Mouse (Mus musculus): ENCODE results near the gene Marf1.
"Not testable (repeated sequence)": the region's sequence is repeated elsewhere in the genome, so short reads cannot be mapped to it uniquely, and the experiment has no call there.

Gene Marf1

DNA sequence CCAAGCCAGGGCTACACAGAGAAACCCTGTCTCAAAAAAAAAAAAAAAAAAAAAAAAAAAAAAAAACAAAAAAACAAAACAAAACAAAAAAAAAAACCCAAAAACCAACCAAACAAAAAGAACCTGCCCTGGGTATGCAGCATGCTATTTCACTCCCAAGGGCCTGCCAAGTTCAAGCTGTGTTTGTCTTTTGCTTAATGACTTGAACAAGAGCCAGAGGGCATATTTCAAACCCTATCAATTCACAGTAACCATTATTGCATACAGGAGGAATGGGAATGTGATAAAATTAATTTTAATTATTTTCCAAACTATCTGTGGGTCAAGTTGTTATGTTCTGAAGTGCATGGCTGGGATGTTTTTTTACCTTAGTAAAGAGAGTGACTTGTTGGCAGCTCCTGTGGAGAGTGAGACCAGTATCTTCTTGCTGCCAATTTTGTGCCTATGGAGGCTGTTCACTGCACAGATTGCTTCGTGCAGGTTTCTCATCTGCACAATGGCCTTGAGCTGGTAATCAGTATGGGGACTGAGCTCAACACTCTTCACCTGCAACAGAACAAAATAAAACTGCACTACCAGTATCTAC, 25.1 kb downstream of the Marf1 start:
- no peak for DNase-seq (ENCODE audit: low spot score)

DNA sequence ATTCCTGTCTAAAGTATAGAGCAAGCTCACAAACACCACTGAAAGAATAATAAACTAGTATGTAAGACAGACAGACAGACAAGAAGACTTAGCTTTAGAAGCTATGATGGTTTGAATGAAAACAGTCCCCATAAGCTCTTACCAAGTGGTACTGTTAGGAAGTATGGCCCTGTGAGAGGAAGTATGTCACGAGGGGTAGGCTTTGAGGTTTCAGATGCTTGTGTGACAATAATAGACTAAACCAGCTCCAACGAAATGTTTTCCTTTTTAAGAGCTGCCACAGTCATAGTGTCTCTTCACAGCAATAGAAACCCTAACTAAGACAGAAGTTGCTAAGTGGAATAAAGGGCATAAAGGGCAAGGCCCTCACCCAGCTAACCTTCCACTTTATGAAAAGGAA, 28.1 kb downstream of the Marf1 start:
- DNase-seq (ENCODE audit: low spot score) = no peak

GRCm38 (mm10) chr16:14131838-14132237, 31.3 kb downstream of the Marf1 start:
- DNase-seq (ENCODE audit: low spot score) = no peak

- DNase-seq (ENCODE audit: low spot score) = no peak
Observed at GRCm38 (mm10) chr16:14131376-14131775, 31.8 kb downstream of the Marf1 start.

- no peak for DNase-seq (ENCODE audit: low spot score)
Observed at GRCm38 (mm10) chr16:14130796-14131195, 32.4 kb downstream of the Marf1 start.

DNA sequence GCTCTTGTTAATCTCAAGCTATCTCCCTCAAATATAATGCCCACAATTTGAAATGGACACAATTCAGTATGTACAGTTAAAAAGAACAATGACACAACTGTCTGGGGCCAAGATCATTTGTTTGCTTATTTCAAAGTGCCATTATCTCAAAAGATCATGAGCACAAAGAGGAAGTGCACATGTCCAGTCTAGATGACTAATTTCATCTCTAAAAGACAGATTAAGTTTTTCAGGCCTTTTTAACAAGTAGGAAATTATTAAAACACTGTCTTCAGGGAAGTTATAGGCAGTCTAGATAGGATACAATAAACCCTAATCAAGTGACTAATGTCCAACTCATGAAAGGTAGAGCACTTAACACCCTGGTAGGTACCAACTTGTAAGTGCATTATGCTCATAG, 34.2 kb downstream of the Marf1 start:
- no peak for DNase-seq (ENCODE audit: low spot score)

GRCm38 (mm10) chr16:14125253-14125652, 37.9 kb downstream of the Marf1 start:
- no peak for DNase-seq (ENCODE audit: low spot score)

GRCm38 (mm10) chr16:14124709-14125108, 38.4 kb downstream of the Marf1 start:
- DNase-seq (ENCODE audit: low spot score) = no peak

DNA sequence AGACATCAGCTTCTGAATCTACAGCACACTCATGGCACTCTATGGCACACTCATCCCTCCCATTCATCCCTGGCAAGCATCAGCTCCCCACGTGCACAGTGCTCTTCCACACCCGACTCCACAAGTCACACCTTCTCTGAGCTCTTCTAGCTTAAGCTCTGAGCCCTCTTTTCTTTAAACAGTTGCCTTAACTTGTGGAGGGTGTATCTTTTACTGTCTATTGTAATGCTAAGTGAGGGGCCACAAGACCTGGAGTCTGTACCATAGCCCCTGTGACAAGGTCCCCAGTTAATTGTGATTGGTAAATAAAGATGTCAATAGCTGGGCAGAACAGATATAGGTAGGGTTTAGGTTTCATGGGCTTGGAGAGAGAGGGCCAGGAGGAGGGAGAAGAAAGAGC, 39.2 kb downstream of the Marf1 start:
- no peak for DNase-seq (ENCODE audit: low spot score)

DNA sequence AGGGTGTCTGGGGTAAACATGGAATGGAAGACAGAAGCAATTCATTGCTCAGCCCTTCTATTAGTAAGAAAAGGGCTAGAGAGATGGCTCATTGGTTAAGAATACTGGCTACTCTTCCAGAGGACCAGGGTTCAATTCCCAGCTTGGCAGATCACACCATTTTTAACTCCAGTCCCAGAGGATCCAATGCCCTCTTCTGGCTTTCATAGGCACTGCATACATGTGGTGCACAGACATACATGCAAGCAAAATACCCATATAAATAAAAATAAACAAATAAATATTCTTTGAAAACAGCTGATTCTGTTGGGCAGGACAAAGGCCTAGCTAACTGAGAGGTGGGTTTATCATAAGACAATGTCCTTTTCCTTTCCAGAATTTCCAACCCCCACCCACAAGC, 40.6 kb downstream of the Marf1 start:
- no peak for DNase-seq (ENCODE audit: low spot score)

- DNase-seq (ENCODE audit: low spot score) = no peak
Observed at GRCm38 (mm10) chr16:14121563-14121962, 41.6 kb downstream of the Marf1 start.

DNA sequence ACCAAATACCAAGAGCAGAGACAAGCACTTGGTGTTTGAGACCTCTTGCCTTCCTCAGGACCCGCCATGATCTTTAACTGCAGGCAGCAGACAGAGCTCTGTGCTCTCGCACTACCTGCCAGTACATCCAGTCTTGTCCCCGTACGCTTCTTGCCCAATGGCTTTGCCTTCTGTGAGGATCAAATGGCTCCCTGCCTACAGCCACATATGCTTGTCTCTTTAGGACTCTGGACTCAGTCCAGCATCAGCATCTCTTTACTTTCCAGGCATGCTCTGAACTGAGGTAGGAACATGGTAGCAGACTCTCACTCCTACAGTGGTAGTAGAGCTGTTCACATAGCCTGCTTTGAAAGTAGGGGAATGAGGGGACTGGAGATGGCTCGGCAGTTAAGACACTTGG, 42.2 kb downstream of the Marf1 start:
- DNase-seq (ENCODE audit: low spot score) = no peak

DNA sequence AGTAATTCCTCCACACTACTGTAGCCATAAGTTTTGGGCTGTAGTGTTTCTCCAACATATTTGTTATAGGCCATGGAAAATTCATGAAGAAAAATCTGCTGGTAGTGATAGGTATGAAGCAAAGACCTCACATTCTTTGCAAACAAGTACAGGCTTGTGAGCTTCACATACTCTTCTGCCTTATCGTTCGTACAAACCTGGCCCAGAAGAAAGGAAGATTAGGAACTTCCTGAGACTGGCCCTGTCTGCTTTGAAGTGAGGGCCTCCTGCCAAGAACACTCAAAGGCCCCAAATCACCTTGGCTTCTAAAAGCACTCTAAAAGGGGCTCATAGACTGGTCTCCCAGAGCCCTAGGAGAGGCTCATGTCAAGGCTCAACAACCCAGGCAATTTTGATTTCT, 45.9 kb downstream of the Marf1 start:
- no peak for DNase-seq (ENCODE audit: low spot score)

DNA sequence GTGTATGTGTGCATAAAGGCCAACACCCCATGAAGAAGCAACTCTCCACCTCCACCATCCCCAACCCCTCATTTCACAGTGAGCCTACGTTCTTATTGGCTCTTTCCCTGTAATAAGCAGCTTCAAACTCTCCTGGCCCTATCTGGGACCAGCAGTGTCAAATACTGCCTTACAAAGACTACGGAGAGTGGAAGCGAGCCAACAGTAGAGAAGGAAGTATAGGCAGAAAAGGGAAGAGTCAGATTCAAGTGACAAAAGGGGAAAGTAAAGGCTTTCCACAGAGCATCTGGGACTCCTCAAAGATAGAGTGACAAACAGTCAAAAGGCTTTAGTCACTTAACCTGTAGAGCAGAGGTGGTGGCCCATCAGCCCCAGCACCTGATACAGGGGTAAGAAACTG, 50.4 kb downstream of the Marf1 start:
- no peak for DNase-seq (ENCODE audit: low spot score)

DNA sequence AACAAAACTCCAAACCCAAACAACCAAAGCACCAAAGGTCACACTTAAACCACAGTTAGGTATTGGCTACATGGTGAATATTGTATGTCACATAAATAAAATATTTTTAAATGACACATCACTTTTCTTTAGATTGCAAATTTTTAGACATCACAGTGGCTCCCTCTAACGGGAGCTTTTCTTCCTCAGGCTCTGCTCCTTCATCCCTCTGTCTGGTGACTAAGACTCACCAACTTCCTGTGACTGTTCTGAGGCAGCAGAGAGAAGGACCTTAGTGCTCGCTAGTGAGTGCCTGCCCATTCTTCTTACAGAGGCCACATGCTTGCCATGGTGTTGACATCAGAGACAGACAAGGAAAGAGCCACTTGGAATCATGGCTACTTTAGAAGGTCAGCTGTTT, 51.0 kb downstream of the Marf1 start:
- DNase-seq (ENCODE audit: low spot score) = no peak

GRCm38 (mm10) chr16:14110922-14111321, 52.2 kb downstream of the Marf1 start:
- no peak for DNase-seq (ENCODE audit: low spot score)

DNA sequence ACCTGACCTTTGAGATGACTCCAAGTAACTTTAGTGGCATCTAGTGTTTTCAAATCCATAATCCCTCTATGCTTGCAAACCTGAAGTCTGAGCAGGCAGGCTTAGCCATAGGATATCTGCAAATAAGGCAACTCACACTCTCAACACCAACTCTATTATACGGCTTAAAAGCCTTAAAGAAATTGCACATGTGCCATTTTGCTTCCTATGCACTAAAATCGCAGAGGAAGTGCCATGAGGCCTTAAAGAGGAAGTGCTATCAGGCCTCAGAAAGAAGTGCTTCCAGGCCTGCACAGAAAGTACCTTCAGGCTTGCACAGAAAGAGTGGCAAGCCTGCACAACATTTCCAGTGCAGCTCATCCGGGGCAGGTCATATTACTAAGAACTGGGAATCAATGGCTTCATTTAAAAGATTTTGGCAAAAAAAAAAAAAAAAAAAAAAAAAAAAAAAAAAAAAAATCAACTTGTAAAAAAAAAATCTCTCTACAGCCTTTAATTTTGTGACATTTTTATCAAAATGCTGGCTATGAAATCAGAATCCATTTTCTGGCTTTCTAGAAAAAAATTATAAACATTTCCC, 53.4 kb downstream of the Marf1 start:
- no peak for DNase-seq (ENCODE audit: low spot score)

GRCm38 (mm10) chr16:14105891-14106290, 57.3 kb downstream of the Marf1 start:
- DNase-seq (ENCODE audit: low spot score) = no peak

GRCm38 (mm10) chr16:14091771-14092170, 71.4 kb downstream of the Marf1 start:
- DNase-seq (ENCODE audit: low spot score) = no peak

DNA sequence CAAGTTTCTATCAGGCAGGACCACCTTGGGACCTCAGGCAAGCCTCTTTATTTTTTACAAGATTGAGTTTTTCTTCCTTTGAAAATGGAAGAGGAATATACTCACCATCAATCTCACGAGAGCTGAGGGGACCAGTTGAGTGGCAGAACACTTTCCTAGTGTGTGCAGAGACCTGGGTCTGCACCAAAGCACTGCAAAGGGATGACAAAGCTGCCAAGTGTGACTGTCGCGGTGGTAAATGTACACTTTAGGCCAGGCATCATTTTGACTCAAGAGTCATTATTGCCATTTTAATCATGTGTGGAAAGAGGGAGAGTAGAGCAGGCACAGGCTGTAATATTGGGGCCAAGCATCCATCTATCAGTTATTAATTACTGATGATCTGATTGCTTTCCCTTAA, 73.9 kb downstream of the Marf1 start:
- no peak for DNase-seq (ENCODE audit: low spot score)

GRCm38 (mm10) chr16:14088249-14088648, 74.9 kb downstream of the Marf1 start:
- DNase-seq (ENCODE audit: low spot score) = no peak

- DNase-seq (ENCODE audit: low spot score) = no peak
Observed at GRCm38 (mm10) chr16:14082925-14083324, 80.2 kb downstream of the Marf1 start.

DNA sequence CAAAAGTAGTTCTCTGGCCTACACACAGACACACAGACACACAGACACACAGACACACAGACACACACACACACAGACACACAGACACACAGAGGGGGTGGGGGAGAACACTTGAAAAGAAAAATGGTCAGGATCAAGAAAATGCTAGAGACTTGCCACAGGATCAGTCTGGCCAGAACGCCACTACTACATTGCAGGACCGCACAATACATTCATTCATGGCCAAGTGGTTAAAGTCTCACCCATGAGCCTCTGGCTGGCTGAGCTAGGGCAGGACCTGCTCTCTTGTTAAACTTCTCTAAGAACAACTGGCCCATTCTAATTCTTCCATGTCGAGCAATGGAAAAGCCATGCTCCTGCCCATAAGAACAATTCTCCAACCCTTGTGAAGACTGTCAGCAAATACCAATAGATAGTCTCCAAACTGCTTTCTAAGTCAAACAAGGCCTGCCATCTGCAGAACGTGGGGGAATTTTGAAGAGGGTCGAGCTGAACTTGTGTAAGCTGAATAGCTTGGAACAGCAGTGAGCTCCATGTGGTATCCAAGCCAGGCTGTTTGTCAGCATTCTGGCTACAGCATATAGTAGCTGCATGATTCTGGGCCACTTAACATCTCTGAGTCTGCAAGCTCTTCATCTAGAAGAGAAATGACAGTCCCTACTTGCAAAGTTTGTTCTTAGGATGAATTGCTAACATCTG, 92.5 kb downstream of the Marf1 start:
- DNase-seq (ENCODE audit: low spot score) = no peak

GRCm38 (mm10) chr16:14068701-14069100, 94.5 kb downstream of the Marf1 start:
- DNase-seq (ENCODE audit: low spot score) = not testable (repeated sequence)

All from urinary bladder, postnatal 14 days (tissue).